Mouse (Mus musculus) forebrain, embryonic 14.5 days (tissue): ENCODE results near the gene Bmper. TPM values are rescaled to one million over a fixed set of nuclear protein-coding genes. Genes with fewer than 3 reads are reported as not detected.
A peak's percentile ranks its signal among the peaks of the same experiment; 100 is the strongest.

Experiments
- ATAC-seq: fragments of 200-750 bp; cut with Nextera tagmentation; 2 replicates; pipeline ENCODE4 v1.8.0; 2017; ENCODE audit warnings: mild to moderate bottlenecking, moderate library complexity
- DNase-seq: peaks from one replicate; pipeline ENCODE4 v3.0.0-alpha.2; 2015; ENCODE audit warnings: low spot score
- H3K27ac ChIP-seq: fragments of 300-500 bp; sonication (generic); 2 replicates; pipeline ENCODE4 v1.5.1; 2014; ENCODE audit warnings: low read depth, mild to moderate bottlenecking, control low read depth, low read length, moderate library complexity
- H3K27me3 ChIP-seq: fragments of 300-500 bp; sonication (generic); replicated peaks from 2 replicates; pipeline ENCODE4 v1.6.1; 2014; ENCODE audit warnings: low read length, control low read depth, mixed read lengths; ENCODE audit not compliant: control insufficient read depth, insufficient read depth
- H3K36me3 ChIP-seq: fragments of 300-500 bp; sonication (generic); 2 replicates; pipeline ENCODE4 v1.6.1; 2014; ENCODE audit warnings: low read length, control low read depth; ENCODE audit not compliant: control insufficient read depth, insufficient read depth
- H3K4me1 ChIP-seq: fragments of 300-500 bp; sonication (generic); 2 replicates; pipeline ENCODE4 v1.6.1; 2014; ENCODE audit warnings: antibody characterized with exemption, low read length, control low read depth; ENCODE audit not compliant: control insufficient read depth, insufficient read depth
- H3K4me2 ChIP-seq: fragments of 300-500 bp; sonication (generic); 2 replicates; pipeline ENCODE4 v1.6.1; 2014; ENCODE audit warnings: mild to moderate bottlenecking, control low read depth, low read length
- H3K4me3 ChIP-seq: fragments of 300-500 bp; sonication (generic); 2 replicates; pipeline ENCODE4 v1.5.1; 2014; ENCODE audit warnings: low read depth, low read length, control low read depth
- H3K9ac ChIP-seq: fragments of 300-500 bp; sonication (generic); 2 replicates; pipeline ENCODE4 v1.6.1; 2014; ENCODE audit warnings: mild to moderate bottlenecking, low read length, control low read depth, moderate library complexity
- H3K9me3 ChIP-seq: fragments of 300-500 bp; sonication (generic); replicated peaks from 2 replicates; pipeline ENCODE4 v1.6.1; 2016; ENCODE audit warnings: low read length, control low read depth, mixed read lengths; ENCODE audit not compliant: control insufficient read depth
- WGBS: fragments of 180-500 bp; shearing (Covaris S2); extraction: QIAGEN DNeasy Blood & Tissue Kit; methylation state at CpG from one replicate; pipeline ENCODE4 v1.1.7; 2014; 5-methylcytosine and 5-hydroxymethylcytosine counted together
- polyA plus RNA-seq: library from polyadenylated mRNA; unstranded; fragments of >200 nt; fragmentation: Nextera tagmentation; extraction: Ambion mirVana; gene quantifications from 2 replicates; pipeline ENCODE4 v1.2.1, GENCODE M21; 2014

The Bmper gene
- polyA plus RNA-seq, 1 experiment from 2014 or later = 13.9 TPM

DNA sequence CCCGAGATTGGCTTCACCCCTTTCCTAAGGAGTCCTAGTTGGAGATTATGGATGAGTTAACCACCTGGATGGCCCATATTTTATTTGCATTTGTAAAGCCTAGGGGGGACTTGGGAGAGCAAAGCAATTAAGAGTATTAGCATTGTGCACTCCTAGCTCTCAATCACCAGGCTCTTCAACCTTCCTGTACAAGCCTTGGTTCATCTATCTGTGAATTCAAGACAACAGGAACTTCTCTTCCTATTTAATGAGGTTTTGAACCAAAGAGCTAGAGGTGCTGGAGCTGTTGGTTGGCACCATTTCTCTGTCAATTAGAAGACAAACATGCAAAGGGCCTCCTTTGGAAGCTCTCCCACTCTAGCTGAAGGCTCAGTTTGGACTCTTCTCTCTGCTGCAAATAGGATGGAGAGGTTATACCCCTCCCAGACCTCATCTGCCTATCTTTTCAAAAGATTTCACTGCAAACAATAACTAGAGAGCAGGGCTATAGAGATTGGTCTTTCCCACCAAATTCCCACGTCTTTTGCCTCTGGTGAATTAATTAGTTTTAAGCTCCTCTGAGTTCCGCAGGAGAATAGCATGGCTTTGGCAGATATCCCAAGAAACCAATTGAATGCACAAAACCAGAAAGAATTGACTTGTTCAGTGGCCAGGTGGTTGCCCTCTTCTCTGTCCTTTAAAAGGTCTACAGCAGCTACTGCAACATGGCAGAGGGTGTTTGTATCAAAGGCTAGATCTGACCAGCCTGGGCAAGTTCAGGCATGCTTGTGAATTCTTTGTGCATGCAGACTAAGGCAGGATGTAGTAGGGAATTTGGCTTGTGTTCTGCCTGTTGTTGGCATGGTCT is 185.3 kb downstream of the Bmper start:
- Histone ChIP-seq H3K9ac (no peak overlapping the region), H3K9me3 (no peaks in the 10 kb centered on the region), H3K4me1 (no peaks in the 10 kb centered on the region), H3K36me3 (no peaks in the 10 kb centered on the region), H3K4me3 (no peak overlapping the region), H3K4me2 (no peak overlapping the region), H3K27me3 (no peaks in the 10 kb centered on the region), H3K27ac (peak overlapping the region; percentile 44; the same call in 1 of the 2 replicates)
- 13% methylated on average over 3 of the region's 3 CpGs for WGBS
- DNase-seq = peak; percentile 78
- peak; percentile 87 for ATAC-seq

DNA sequence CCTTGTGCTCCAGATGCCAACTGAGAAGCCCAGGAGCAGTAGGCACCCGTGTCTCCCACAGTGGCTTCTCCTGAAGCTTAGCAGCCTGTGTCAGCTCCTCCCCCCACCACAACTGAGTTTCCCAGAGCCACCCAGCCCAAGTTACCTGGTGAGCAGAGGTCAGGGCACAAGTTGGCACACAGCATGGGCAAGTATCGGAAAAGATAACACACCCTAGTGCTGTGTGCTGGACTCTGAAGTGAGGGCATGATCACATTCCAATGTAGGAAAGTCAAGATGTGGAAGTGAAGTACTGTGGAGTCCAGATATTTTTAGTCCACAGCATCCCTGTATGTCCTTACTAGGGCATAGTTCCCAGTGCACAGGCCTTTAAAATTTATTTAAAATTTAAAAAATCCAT is 187.7 kb downstream of the Bmper start:
- Histone ChIP-seq H3K4me3 (no peak overlapping the region), H3K27ac (no peak overlapping the region), H3K4me2 (no peak overlapping the region), H3K9me3 (no peaks in the 10 kb centered on the region), H3K9ac (no peak overlapping the region), H3K4me1 (no peaks in the 10 kb centered on the region), H3K27me3 (no peaks in the 10 kb centered on the region), H3K36me3 (no peaks in the 10 kb centered on the region)
- DNase-seq (no peak), ATAC-seq (no peak)
- WGBS = 79% methylated on average over 2 of the region's 2 CpGs

DNA sequence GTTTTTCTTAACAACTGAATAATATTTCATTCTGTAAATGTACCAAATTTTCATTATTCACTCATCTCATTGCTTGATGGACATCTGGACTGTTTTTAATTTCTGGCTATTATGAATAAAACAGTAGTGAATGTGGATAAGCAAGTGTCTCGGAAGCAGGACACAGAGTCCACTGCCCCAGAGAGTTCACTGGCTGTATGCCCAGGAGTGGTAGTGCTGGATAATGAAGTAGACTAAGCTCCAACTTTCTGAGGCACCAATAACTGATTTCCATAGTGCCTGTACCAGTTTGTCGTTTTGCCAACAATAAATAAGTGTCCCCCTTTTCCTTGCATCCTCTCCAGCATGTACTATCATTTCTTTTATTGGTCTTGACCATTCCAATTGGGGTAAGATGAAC is 190.1 kb downstream of the Bmper start:
- ATAC-seq (no peak), DNase-seq (peak; percentile 45)
- H3K4me3 ChIP-seq = no peak overlapping the region
- no peak overlapping the region for H3K27ac ChIP-seq
- no peaks in the 10 kb centered on the region for H3K36me3 ChIP-seq
- 49% methylated on average over 2 of the region's 2 CpGs for WGBS
- H3K27me3 ChIP-seq = no peaks in the 10 kb centered on the region
- H3K9ac ChIP-seq = no peak overlapping the region
- peaks cover 6% of the 10 kb centered on the region; the same call in 1 of the 2 replicates for H3K9me3 ChIP-seq
- no peak overlapping the region for H3K4me2 ChIP-seq
- H3K4me1 ChIP-seq = no peaks in the 10 kb centered on the region

DNA sequence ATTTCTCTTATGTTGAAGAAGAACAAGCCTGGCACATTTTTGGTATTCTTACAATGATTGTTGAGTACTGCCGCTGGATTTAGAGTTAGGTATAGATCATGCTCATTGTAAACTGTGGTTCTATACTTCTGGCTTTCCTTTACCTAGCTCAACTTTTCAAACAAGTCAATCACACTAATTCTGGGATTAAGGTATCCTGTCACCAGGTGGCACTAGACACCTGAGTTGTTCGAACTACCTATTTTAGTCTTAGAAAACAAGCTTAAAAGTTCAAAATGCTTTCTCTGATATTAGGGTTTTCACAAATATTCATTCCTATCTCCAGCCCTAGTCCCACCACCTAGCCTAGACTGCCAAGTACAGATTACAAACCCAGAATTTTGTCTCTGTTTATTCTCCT is 196.2 kb downstream of the Bmper start:
- 100% methylated on average over 2 of the region's 2 CpGs for WGBS
- no peak overlapping the region for H3K9ac ChIP-seq
- no peak overlapping the region for H3K4me2 ChIP-seq
- ATAC-seq (no peak), DNase-seq (no peak)
- H3K4me1 ChIP-seq = no peaks in the 10 kb centered on the region
- no peak overlapping the region for H3K27ac ChIP-seq
- no peaks in the 10 kb centered on the region for H3K36me3 ChIP-seq
- no peak overlapping the region for H3K4me3 ChIP-seq
- no peaks in the 10 kb centered on the region for H3K27me3 ChIP-seq
- H3K9me3 ChIP-seq = peaks cover 6% of the 10 kb centered on the region; the same call in 1 of the 2 replicates

DNA sequence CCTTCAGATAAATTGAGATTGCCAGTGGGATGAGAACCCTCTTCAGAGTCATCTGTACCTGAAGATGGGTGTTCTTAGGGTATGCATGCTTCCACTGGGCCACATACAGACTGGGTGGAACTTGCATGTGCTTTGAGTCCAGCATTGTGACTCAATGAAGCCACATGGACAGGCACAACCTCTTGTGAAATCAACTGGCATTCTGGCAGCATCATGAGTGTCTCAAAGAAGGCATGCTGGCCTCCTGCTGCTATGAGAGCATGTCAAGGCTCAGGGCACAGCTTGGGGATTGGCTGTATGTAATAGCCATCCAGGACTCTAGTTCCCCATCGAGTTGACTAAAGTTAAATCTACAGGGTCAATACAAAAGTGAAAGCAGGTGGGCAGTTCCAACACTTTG is 200.9 kb downstream of the Bmper start:
- ATAC-seq (no peak), DNase-seq (no peak)
- H3K27me3 ChIP-seq = no peaks in the 10 kb centered on the region
- WGBS = 82% methylated on average over 1 of the region's 1 CpGs
- H3K4me1 ChIP-seq = no peaks in the 10 kb centered on the region
- H3K4me3 ChIP-seq = no peak overlapping the region
- H3K27ac ChIP-seq = no peak overlapping the region
- no peaks in the 10 kb centered on the region for H3K36me3 ChIP-seq
- no peak overlapping the region for H3K4me2 ChIP-seq
- no peak overlapping the region for H3K9ac ChIP-seq
- no peaks in the 10 kb centered on the region for H3K9me3 ChIP-seq

DNA sequence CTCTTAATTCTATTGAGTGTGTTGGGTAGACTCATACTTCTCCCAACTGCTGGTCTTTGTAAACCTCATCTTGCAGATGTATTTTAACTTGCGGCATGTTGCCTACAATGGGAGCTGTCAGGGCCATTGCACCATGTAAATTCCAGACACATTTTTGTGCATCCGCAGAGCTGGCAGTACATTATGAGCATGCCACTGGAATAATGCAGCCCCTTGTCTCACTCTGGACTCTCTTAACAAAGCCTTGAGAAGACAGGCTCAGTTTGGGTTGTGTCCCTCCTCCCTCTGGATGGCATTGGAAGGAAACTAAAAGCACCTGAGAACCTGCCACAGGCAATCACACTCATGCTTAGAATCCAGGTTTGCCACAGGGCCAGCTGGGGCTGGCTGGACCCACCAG is 209.8 kb downstream of the Bmper start:
- ATAC-seq = no peak
- H3K4me1 ChIP-seq = peaks cover 3% of the 10 kb centered on the region; the same call in 1 of the 2 replicates
- WGBS = 76% methylated on average over 2 of the region's 2 CpGs
- H3K4me3 ChIP-seq = no peak overlapping the region
- no peak overlapping the region for H3K4me2 ChIP-seq
- H3K9ac ChIP-seq = no peak overlapping the region
- DNase-seq = no peak
- no peaks in the 10 kb centered on the region for H3K27me3 ChIP-seq
- H3K36me3 ChIP-seq = no peaks in the 10 kb centered on the region
- no peak overlapping the region for H3K27ac ChIP-seq
- no peaks in the 10 kb centered on the region for H3K9me3 ChIP-seq

DNA sequence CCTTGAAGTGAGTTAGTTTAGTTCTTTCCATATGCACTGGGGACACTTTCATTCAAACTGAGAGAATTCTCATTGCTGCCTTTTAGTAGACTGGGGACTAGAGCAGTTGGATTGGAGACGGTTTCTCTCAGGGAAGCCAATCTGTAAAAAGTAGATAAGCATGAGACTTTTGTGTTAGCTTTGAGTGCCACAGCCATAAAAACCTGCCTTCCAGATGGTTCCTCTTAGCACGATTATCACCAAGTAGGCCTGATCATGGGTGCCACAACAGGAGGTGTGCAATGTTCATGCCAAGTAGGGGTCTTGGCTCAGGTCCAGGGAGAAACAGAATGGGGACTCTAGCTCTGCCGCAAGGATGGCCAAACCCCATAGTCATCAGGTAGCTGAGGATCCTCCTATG is 210.4 kb downstream of the Bmper start:
- no peak for ATAC-seq
- H3K4me2 ChIP-seq = no peak overlapping the region
- no peaks in the 10 kb centered on the region for H3K9me3 ChIP-seq
- peaks cover 3% of the 10 kb centered on the region; the same call in 1 of the 2 replicates for H3K4me1 ChIP-seq
- H3K27ac ChIP-seq = no peak overlapping the region
- no peak for DNase-seq
- no peak overlapping the region for H3K4me3 ChIP-seq
- no peak overlapping the region for H3K9ac ChIP-seq
- H3K36me3 ChIP-seq = no peaks in the 10 kb centered on the region
- WGBS = 70% methylated on average over 3 of the region's 3 CpGs
- H3K27me3 ChIP-seq = no peaks in the 10 kb centered on the region

DNA sequence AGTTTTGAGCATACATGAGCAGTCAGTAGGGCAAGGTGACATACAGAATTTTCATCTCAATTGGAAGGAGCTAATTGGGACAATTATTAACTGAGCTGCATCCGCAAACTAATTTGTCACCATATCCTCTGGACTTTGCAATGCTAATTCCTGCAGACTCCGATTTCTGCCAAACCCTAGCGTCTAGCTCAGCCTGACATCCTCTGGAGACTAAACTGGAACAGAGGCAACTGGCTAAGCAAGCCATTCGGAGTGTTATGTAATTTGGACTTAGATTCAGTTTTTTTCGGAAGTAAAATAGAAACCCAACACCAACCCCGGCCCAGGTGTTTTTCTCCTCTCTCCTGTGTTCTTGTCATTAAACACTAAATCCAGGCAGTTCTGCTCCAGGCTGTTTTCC is 213.9 kb downstream of the Bmper start:
- Histone ChIP-seq H3K4me1 (peaks cover 3% of the 10 kb centered on the region; the same call in 1 of the 2 replicates), H3K36me3 (no peaks in the 10 kb centered on the region), H3K27ac (no peak overlapping the region), H3K9me3 (no peaks in the 10 kb centered on the region), H3K4me3 (no peak overlapping the region), H3K9ac (no peak overlapping the region), H3K27me3 (no peaks in the 10 kb centered on the region), H3K4me2 (no peak overlapping the region)
- ATAC-seq (no peak), DNase-seq (peak; percentile 57)
- 59% methylated on average over 6 of the region's 6 CpGs for WGBS

DNA sequence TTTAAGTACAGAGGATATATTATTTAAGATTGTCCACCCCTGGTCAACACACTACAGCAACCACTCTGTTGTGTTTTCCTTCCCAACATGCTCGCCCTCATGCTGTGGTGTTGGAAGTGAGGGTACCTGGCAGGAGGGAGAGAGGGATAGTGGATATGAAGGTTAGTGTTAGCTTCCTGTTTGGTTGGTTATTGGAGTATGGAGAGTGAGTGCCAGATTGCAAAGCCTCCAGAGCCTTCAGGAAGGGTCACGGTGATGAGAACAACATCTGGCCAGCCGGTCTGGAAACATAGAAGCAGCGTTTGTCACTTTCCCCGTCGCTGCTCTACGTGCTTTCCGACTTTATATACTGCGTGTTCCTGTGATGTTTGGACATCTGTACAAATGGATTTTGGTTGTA is 215.8 kb downstream of the Bmper start:
- Histone ChIP-seq H3K27me3 (no peaks in the 10 kb centered on the region), H3K27ac (no peak overlapping the region), H3K9ac (no peak overlapping the region), H3K4me2 (no peak overlapping the region), H3K9me3 (no peaks in the 10 kb centered on the region), H3K4me1 (peaks cover 3% of the 10 kb centered on the region; the same call in 1 of the 2 replicates), H3K36me3 (no peaks in the 10 kb centered on the region), H3K4me3 (no peak overlapping the region)
- ATAC-seq (no peak), DNase-seq (no peak)
- 91% methylated on average over 9 of the region's 9 CpGs for WGBS
